Mouse (Mus musculus) G1E (cell line): ENCODE measurements around the gene Cyp4a10.

Experiments used
- CTCF ChIP-seq: IDR thresholded peaks from 2 replicates; pipeline ENCODE4 v1.5.1; 2012; ENCODE audit warnings: low read depth, low read length, inconsistent platforms, mixed read lengths
- GATA1 ChIP-seq: IDR thresholded peaks from 2 replicates; pipeline ENCODE4 v1.6.1; 2012; ENCODE audit warnings: borderline replicate concordance, low read length, inconsistent platforms, mixed read lengths
- POLR2AphosphoS5 ChIP-seq: IDR thresholded peaks from 2 replicates; pipeline ENCODE4 v1.6.1; 2012; ENCODE audit warnings: low read depth, low read length, inconsistent platforms; ENCODE audit not compliant: insufficient replicate concordance
- TAL1 ChIP-seq: conservative IDR thresholded peaks from 2 replicates; pipeline ENCODE4 v1.6.1; 2012; ENCODE audit warnings: low read depth, low read length, inconsistent platforms, mixed read lengths

- TF ChIP-seq CTCF (no peak), GATA1 (no peak), POLR2AphosphoS5 (no peak), TAL1 (no peak)
Measured at GRCm38 (mm10) chr4:115521766-115522165, 3.7 kb downstream of the Cyp4a10 start.
